Mouse (Mus musculus): ENCODE measurements around the gene Slco2b1.

DNA sequence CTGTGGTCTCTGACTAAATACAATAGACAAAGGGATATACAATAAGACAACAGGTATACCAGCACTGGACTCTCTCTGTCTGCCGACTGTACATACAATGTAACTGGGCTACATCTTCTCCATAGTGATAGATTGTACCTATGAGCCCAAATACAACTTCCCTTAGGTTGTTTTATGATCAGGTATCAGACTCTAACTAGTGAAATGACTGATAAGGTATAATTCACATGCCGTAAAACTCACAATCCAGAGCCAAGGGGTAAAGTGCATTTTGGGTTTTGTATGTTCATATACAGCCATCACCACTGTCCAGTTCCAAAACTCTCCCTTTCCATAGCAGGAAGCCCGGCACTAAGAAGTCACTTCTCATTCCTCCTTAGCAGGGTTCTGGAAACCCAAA, 17.8 kb downstream of the Slco2b1 start:
- TF ChIP-seq CTCF (IDR thresholded peaks at IDR 0.05; ENCODE audit: low read depth, low read length): no peak
- TF ChIP-seq TAL1 (conservative IDR thresholded peaks at IDR 0.05; ENCODE audit: low read depth, low read length): no peak
- TF ChIP-seq GATA2 (IDR thresholded peaks at IDR 0.05; ENCODE audit: borderline replicate concordance, low read depth, low read length): no peak
- TF ChIP-seq GATA1 (IDR thresholded peaks at IDR 0.05; ENCODE audit: borderline replicate concordance, low read length): no peak

Measured in G1E (cell line).